Comparison of ENCODE assay signal across 19 mouse cellular contexts in the genomic region with DNA sequence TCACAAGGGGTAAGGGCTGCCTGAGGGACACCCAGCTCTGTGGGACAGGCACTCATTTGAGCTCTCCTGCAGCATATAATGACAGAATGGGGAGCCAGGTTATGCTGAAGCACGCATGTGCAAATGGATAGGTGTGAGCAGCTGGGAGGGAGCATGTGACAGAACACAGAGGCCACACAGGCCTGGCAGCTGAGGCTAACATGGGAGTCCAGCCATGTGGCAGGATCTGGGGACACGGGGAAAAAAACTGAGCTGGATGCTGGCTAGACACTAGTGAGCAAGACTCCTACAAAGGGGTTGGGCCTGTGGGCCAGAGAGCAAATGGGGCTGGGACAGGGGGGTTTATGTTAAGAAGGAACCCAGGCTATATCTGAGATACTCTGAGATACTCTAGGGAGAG.
DNase-seq lines count a peak whose midpoint lies in the region; ATAC-seq and TF ChIP-seq lines count a peak whose summit lies in the region.
"Had no signal": no experiment of that assay in that cellular context is flagged by ENCODE, and none has a peak within 500 bp of the region (broad histone marks: within the 10 kb centered on the region; RNA-seq: fewer than 3 reads in every experiment).

No protein-coding gene starts in this region.

- H3K27me3 ChIP-seq in heart, embryonic 10.5 days (ENCODE audit: insufficient read depth, poor library complexity, severe bottlenecking), result 0 out of 2 replicates have a peak, but pooled peaks cover 13% of the 10 kb centered on the region
- H3K27me3 ChIP-seq in neural tube, embryonic 12.5 days (replicated peaks), result no peaks in the 10 kb centered on the region
- no peaks in the 10 kb centered on the region for H3K27me3 ChIP-seq in midbrain, embryonic 14.5 days (ENCODE audit: control insufficient read depth, insufficient read depth, low read length)
- no peaks in the 10 kb centered on the region for H3K27me3 ChIP-seq in lung, postnatal 0 days (replicated peaks; ENCODE audit: insufficient read depth, low read length)
- peaks cover 35% of the 10 kb centered on the region for H3K27me3 ChIP-seq in kidney, embryonic 15.5 days

- TF ChIP-seq CTCF in lung, postnatal 0 days (IDR thresholded peaks at IDR 0.05), result no peak

- intact Hi-C loops in heart, postnatal 14 days (cut with DNase I), result no loop called here

- H3K4me2 ChIP-seq in neural tube, embryonic 12.5 days (replicated peaks), result no peak overlapping the region
- H3K4me2 ChIP-seq in midbrain, embryonic 14.5 days (ENCODE audit: low read length), result no peak overlapping the region
- no peak overlapping the region for H3K4me2 ChIP-seq in lung, postnatal 0 days (replicated peaks; ENCODE audit: low read depth, low read length)
- H3K4me2 ChIP-seq in kidney, embryonic 15.5 days, result no peak overlapping the region
- H3K4me2 ChIP-seq: embryonic facial prominence, embryonic 13.5 days; heart, embryonic 15.5 days; liver, embryonic 11.5 days had no signal

- TF ChIP-seq EP300 in lung, postnatal 0 days (IDR thresholded peaks at IDR 0.05), result no peak

- no peak overlapping the region for H3K4me3 ChIP-seq in heart, embryonic 10.5 days
- no peak overlapping the region for H3K4me3 ChIP-seq in neural tube, embryonic 12.5 days
- H3K4me3 ChIP-seq in midbrain, embryonic 14.5 days (replicated peaks; ENCODE audit: low read depth, low read length), result no peak overlapping the region
- no peak overlapping the region for H3K4me3 ChIP-seq in lung, postnatal 0 days (ENCODE audit: low read depth, low read length)
- no peak overlapping the region for H3K4me3 ChIP-seq in kidney, embryonic 15.5 days (replicated peaks)
- H3K4me3 ChIP-seq: embryonic facial prominence, embryonic 13.5 days; heart, embryonic 15.5 days; limb, embryonic 10.5 days had no signal

- DNase-seq in heart, embryonic 10.5 days (ENCODE audit: low spot score), result no peak
- DNase-seq in heart, postnatal 14 days, result no peak
- DNase-seq in neural tube, embryonic 10.5 days (ENCODE audit: extremely low spot score, low spot score), result no peak
- no peak for DNase-seq in midbrain, embryonic 14.5 days
- no peak for DNase-seq in lung, postnatal 0 days (ENCODE audit: low spot score)
- no peak for DNase-seq in gastrocnemius, postnatal 10 days
- DNase-seq: adrenal gland, postnatal 10 days; cerebellum, adult 11-12 months; kidney, adult 18-20 months; kidney, postnatal 36 days; lung, adult 2 months; thymus, adult 18-20 months had no signal

- no peaks in the 10 kb centered on the region for H3K36me3 ChIP-seq in heart, embryonic 10.5 days
- H3K36me3 ChIP-seq in neural tube, embryonic 12.5 days, result no peaks in the 10 kb centered on the region
- H3K36me3 ChIP-seq in midbrain, embryonic 14.5 days (ENCODE audit: control insufficient read depth, insufficient read depth, low read length), result no peaks in the 10 kb centered on the region
- no peaks in the 10 kb centered on the region for H3K36me3 ChIP-seq in lung, postnatal 0 days (ENCODE audit: insufficient read depth, low read length)
- H3K36me3 ChIP-seq in kidney, embryonic 15.5 days, result no peaks in the 10 kb centered on the region
- H3K36me3 ChIP-seq: embryonic facial prominence, embryonic 13.5 days; heart, embryonic 15.5 days; limb, embryonic 10.5 days had no signal

- ATAC-seq in neural tube, embryonic 12.5 days (ENCODE audit: low FRiP score, low read depth), result no peak
- no peak for ATAC-seq in midbrain, embryonic 14.5 days (ENCODE audit: low FRiP score, low TSS enrichment)
- ATAC-seq in lung, postnatal 0 days, result no peak
- ATAC-seq in kidney, embryonic 15.5 days (replicated peaks; ENCODE audit: low FRiP score), result no peak

- no peak overlapping the region for H3K9ac ChIP-seq in neural tube, embryonic 12.5 days
- H3K9ac ChIP-seq in midbrain, embryonic 14.5 days (replicated peaks; ENCODE audit: low read length), result no peak overlapping the region; the same call in 1 of the 2 replicates
- H3K9ac ChIP-seq in lung, postnatal 0 days (replicated peaks; ENCODE audit: low read depth), result no peak overlapping the region
- H3K9ac ChIP-seq in kidney, embryonic 15.5 days, result no peak overlapping the region
- H3K9ac ChIP-seq: embryonic facial prominence, embryonic 13.5 days; heart, embryonic 15.5 days had no signal

- H3K9me3 ChIP-seq in heart, embryonic 10.5 days, result no peaks in the 10 kb centered on the region
- no peaks in the 10 kb centered on the region for H3K9me3 ChIP-seq in neural tube, embryonic 12.5 days
- H3K9me3 ChIP-seq in midbrain, embryonic 14.5 days (ENCODE audit: control insufficient read depth, low read length), result no peaks in the 10 kb centered on the region
- H3K9me3 ChIP-seq in lung, postnatal 0 days (ENCODE audit: low read length), result no peaks in the 10 kb centered on the region
- H3K9me3 ChIP-seq in kidney, embryonic 15.5 days (replicated peaks), result no peaks in the 10 kb centered on the region
- H3K9me3 ChIP-seq: embryonic facial prominence, embryonic 13.5 days; heart, embryonic 15.5 days; limb, embryonic 10.5 days had no signal

- peaks cover 17% of the 10 kb centered on the region for H3K4me1 ChIP-seq in heart, embryonic 10.5 days
- H3K4me1 ChIP-seq in neural tube, embryonic 12.5 days, result peaks cover 63% of the 10 kb centered on the region
- H3K4me1 ChIP-seq in midbrain, embryonic 14.5 days (ENCODE audit: control insufficient read depth, insufficient read depth, low read length), result peaks cover 54% of the 10 kb centered on the region
- no peaks in the 10 kb centered on the region for H3K4me1 ChIP-seq in lung, postnatal 0 days (ENCODE audit: insufficient read depth, low read depth, low read length)
- H3K4me1 ChIP-seq in kidney, embryonic 15.5 days, result peaks cover 27% of the 10 kb centered on the region
- H3K4me1 ChIP-seq: heart, embryonic 15.5 days had no signal

- WGBS in heart, embryonic 10.5 days, result 70% methylated on average over 2 of the region's 2 CpGs
- WGBS in neural tube, embryonic 12.5 days, result 63% methylated on average over 2 of the region's 2 CpGs
- 63% methylated on average over 2 of the region's 2 CpGs for whole genome bisulfite sequencing in midbrain, embryonic 14.5 days
- 40% methylated on average over 2 of the region's 2 CpGs for WGBS in lung, postnatal 0 days
- WGBS in kidney, embryonic 15.5 days, result 67% methylated on average over 2 of the region's 2 CpGs

- H3K27ac ChIP-seq in heart, embryonic 10.5 days, result peak overlapping the region; percentile 52; the same call in 1 of the 2 replicates
- peak overlapping the region; percentile 17; the same call in 1 of the 2 replicates for H3K27ac ChIP-seq in neural tube, embryonic 12.5 days
- H3K27ac ChIP-seq in midbrain, embryonic 14.5 days (replicated peaks; ENCODE audit: low read depth, low read length), result peak overlapping the region; percentile 57
- no peak overlapping the region for H3K27ac ChIP-seq in lung, postnatal 0 days (ENCODE audit: low read length)
- H3K27ac ChIP-seq in kidney, embryonic 15.5 days, result no peak overlapping the region
- H3K27ac ChIP-seq: embryonic facial prominence, embryonic 13.5 days; heart, embryonic 15.5 days; limb, embryonic 10.5 days; macrophage had no signal

Comparison
In these comparisons a context has a peak if more than half of its experiments do, and no peak if none do; other contexts are left out.
1. H3K27ac ChIP-seq: peak in heart, embryonic 10.5 days (single experiment), neural tube, embryonic 12.5 days (single experiment) and midbrain, embryonic 14.5 days (single experiment); none in lung, postnatal 0 days (single experiment) and kidney, embryonic 15.5 days (single experiment).